In genomic region chr8:10979196-10979794, GRCm38 (mm10) we compare ENCODE assay signal across 12 mouse cellular contexts. TPM values are rescaled to one million over a fixed set of nuclear protein-coding genes. Genes with fewer than 3 reads are reported as not detected.
DNase-seq lines count a peak whose midpoint lies in the region; ATAC-seq lines count a peak whose summit lies in the region.
"Had no signal": no experiment of that assay in that cellular context is flagged by ENCODE, and none has a peak within 500 bp of the region (broad histone marks: within the 10 kb centered on the region; RNA-seq: fewer than 3 reads in every experiment).

No protein-coding gene starts in this region.

- WGBS in forebrain, embryonic 10.5 days: 63% methylated on average over 11 of the region's 11 CpGs
- 58% methylated on average over 11 of the region's 11 CpGs for WGBS in forebrain, embryonic 11.5 days
- WGBS in neural tube, embryonic 12.5 days: 60% methylated on average over 11 of the region's 11 CpGs
- WGBS in midbrain, embryonic 13.5 days: 40% methylated on average over 11 of the region's 11 CpGs

- H3K4me1 ChIP-seq in forebrain, embryonic 10.5 days: peaks cover 53% of the 10 kb centered on the region
- H3K4me1 ChIP-seq in forebrain, embryonic 11.5 days (replicated peaks; ENCODE audit: control insufficient read depth, insufficient read depth, low read length): peaks cover 15% of the 10 kb centered on the region
- peaks cover 21% of the 10 kb centered on the region for H3K4me1 ChIP-seq in neural tube, embryonic 12.5 days
- H3K4me1 ChIP-seq in midbrain, embryonic 13.5 days (replicated peaks): peaks cover 36% of the 10 kb centered on the region

- H3K9me3 ChIP-seq in forebrain, embryonic 10.5 days: no peaks in the 10 kb centered on the region
- H3K9me3 ChIP-seq in forebrain, embryonic 11.5 days (ENCODE audit: control insufficient read depth, low read length): no peaks in the 10 kb centered on the region
- no peaks in the 10 kb centered on the region for H3K9me3 ChIP-seq in neural tube, embryonic 12.5 days
- H3K9me3 ChIP-seq in midbrain, embryonic 13.5 days: no peaks in the 10 kb centered on the region
- H3K9me3 ChIP-seq: embryonic facial prominence, embryonic 15.5 days; limb, embryonic 10.5 days; midbrain, embryonic 12.5 days had no signal

- no peak for ATAC-seq in forebrain, embryonic 11.5 days (replicated peaks; ENCODE audit: low FRiP score)
- ATAC-seq in neural tube, embryonic 12.5 days (ENCODE audit: low FRiP score, low read depth): no peak
- peak; percentile 69 for ATAC-seq in midbrain, embryonic 13.5 days
- ATAC-seq in CD4-positive, CD25-positive, alpha-beta regulatory T cell, adult 4 months: no peak
- ATAC-seq: activated CD4-positive, CD25-positive, alpha-beta regulatory T cell, adult 4 months had no signal

- intact Hi-C loops in gastrocnemius, postnatal 14 days (cut with DNase I; ENCODE audit: low total_unique reads): no loop called here

- no peak for DNase-seq in forebrain, embryonic 10.5 days (ENCODE audit: extremely low spot score, low spot score)
- no peak for DNase-seq in forebrain, embryonic 11.5 days (ENCODE audit: low spot score)
- no peak for DNase-seq in neural tube, embryonic 10.5 days (ENCODE audit: extremely low spot score, low spot score)
- no peak for DNase-seq in gastrocnemius, postnatal 14 days
- no peak for DNase-seq in layer of hippocampus, adult 11-12 months (ENCODE audit: low spot score)

- H3K9ac ChIP-seq in forebrain, embryonic 11.5 days (ENCODE audit: low read length): no peak overlapping the region
- no peak overlapping the region for H3K9ac ChIP-seq in neural tube, embryonic 12.5 days
- no peak overlapping the region for H3K9ac ChIP-seq in midbrain, embryonic 13.5 days (replicated peaks)
- H3K9ac ChIP-seq: embryonic facial prominence, embryonic 15.5 days; midbrain, embryonic 12.5 days had no signal

- no peak overlapping the region for H3K4me3 ChIP-seq in forebrain, embryonic 10.5 days
- H3K4me3 ChIP-seq in forebrain, embryonic 11.5 days (ENCODE audit: low read depth, low read length): no peak overlapping the region
- no peak overlapping the region for H3K4me3 ChIP-seq in neural tube, embryonic 12.5 days
- H3K4me3 ChIP-seq in midbrain, embryonic 13.5 days (replicated peaks): no peak overlapping the region
- H3K4me3 ChIP-seq: embryonic facial prominence, embryonic 15.5 days; limb, embryonic 10.5 days; midbrain, embryonic 12.5 days had no signal

- peaks cover 14% of the 10 kb centered on the region for H3K36me3 ChIP-seq in forebrain, embryonic 10.5 days (replicated peaks)
- no peaks in the 10 kb centered on the region; the same call in 1 of the 2 replicates for H3K36me3 ChIP-seq in forebrain, embryonic 11.5 days (ENCODE audit: control insufficient read depth, insufficient read depth, low read length)
- no peaks in the 10 kb centered on the region for H3K36me3 ChIP-seq in neural tube, embryonic 12.5 days
- H3K36me3 ChIP-seq in midbrain, embryonic 13.5 days: peaks cover 1% of the 10 kb centered on the region; the same call in 1 of the 2 replicates

- peak overlapping the region; percentile 51; the same call in 1 of the 2 replicates for H3K27ac ChIP-seq in forebrain, embryonic 10.5 days
- H3K27ac ChIP-seq in forebrain, embryonic 11.5 days (ENCODE audit: low read depth, low read length): no peak overlapping the region
- 0 out of 2 replicates have a peak overlapping the region, but pooled peaks have one; percentile 15 for H3K27ac ChIP-seq in neural tube, embryonic 12.5 days
- no peak overlapping the region for H3K27ac ChIP-seq in midbrain, embryonic 13.5 days

- no peak overlapping the region for H3K4me2 ChIP-seq in forebrain, embryonic 11.5 days (ENCODE audit: low read depth, low read length, severe bottlenecking)
- no peak overlapping the region for H3K4me2 ChIP-seq in neural tube, embryonic 12.5 days (replicated peaks)
- no peak overlapping the region for H3K4me2 ChIP-seq in midbrain, embryonic 13.5 days (replicated peaks)
- H3K4me2 ChIP-seq: embryonic facial prominence, embryonic 15.5 days; midbrain, embryonic 12.5 days had no signal

- H3K27me3 ChIP-seq in forebrain, embryonic 10.5 days (ENCODE audit: poor library complexity, severe bottlenecking): peaks cover 34% of the 10 kb centered on the region; the same call in 1 of the 2 replicates
- H3K27me3 ChIP-seq in forebrain, embryonic 11.5 days (ENCODE audit: control insufficient read depth, insufficient read depth, low read length): no peaks in the 10 kb centered on the region
- H3K27me3 ChIP-seq in neural tube, embryonic 12.5 days (replicated peaks): no peaks in the 10 kb centered on the region
- H3K27me3 ChIP-seq in midbrain, embryonic 13.5 days: peaks cover 7% of the 10 kb centered on the region; the same call in 1 of the 2 replicates
- H3K27me3 ChIP-seq: embryonic facial prominence, embryonic 15.5 days; midbrain, embryonic 12.5 days had no signal

RNA-seq across cellular contexts. Expression of gene Irs2, which starts 29.0 kb away (rescaled TPM):
- polyA plus RNA-seq in forebrain, embryonic 10.5 days (2016; fragmentation: Nextera tagmentation; extraction: Ambion mirVana): 5.7 and 6.1 TPM in 2 replicates
- polyA plus RNA-seq in forebrain, embryonic 11.5 days (2014; fragmentation: Nextera tagmentation; extraction: Ambion mirVana): 6.6 and 7.7 TPM in 2 replicates
- polyA plus RNA-seq in neural tube, embryonic 12.5 days (2016; fragmentation: Nextera tagmentation; extraction: Ambion mirVana): 8.3 and 9.5 TPM in 2 replicates
- 5.6 and 5.9 TPM in 2 replicates for polyA plus RNA-seq in midbrain, embryonic 13.5 days (2015; fragmentation: Nextera tagmentation; extraction: Ambion mirVana)
- 10 to 100 TPM in 1 of 2 experiments, 1 to 10 TPM in 1; 7.9 to 12.3 TPM for total RNA-seq in gastrocnemius, postnatal 14 days (2021)
- under 1 TPM; 0.68 to 0.83 TPM for polyA plus RNA-seq in CD4-positive, CD25-positive, alpha-beta regulatory T cell, adult 4 months (2017; shearing (Covaris generic))

Comparison
In these comparisons a context has a peak if more than half of its experiments do, and no peak if none do; other contexts are left out.
1. H3K27ac ChIP-seq: peak in forebrain, embryonic 10.5 days (single experiment) and neural tube, embryonic 12.5 days (single experiment); none in forebrain, embryonic 11.5 days (single experiment) and midbrain, embryonic 13.5 days (single experiment).